Mouse (Mus musculus) kidney, adult 18-20 months (tissue): ENCODE data around the gene Prrg2.
A peak's percentile ranks its signal among the peaks of the same experiment; 100 is the strongest.

ENCODE experiments used
- DNase-seq: peaks from one replicate; pipeline ENCODE4 v3.0.0; 2021

Gene Prrg2

GRCm38 (mm10) chr7:45056329-45056971 is 6.0 kb downstream of the Prrg2 start:
- no peak for DNase-seq

DNA sequence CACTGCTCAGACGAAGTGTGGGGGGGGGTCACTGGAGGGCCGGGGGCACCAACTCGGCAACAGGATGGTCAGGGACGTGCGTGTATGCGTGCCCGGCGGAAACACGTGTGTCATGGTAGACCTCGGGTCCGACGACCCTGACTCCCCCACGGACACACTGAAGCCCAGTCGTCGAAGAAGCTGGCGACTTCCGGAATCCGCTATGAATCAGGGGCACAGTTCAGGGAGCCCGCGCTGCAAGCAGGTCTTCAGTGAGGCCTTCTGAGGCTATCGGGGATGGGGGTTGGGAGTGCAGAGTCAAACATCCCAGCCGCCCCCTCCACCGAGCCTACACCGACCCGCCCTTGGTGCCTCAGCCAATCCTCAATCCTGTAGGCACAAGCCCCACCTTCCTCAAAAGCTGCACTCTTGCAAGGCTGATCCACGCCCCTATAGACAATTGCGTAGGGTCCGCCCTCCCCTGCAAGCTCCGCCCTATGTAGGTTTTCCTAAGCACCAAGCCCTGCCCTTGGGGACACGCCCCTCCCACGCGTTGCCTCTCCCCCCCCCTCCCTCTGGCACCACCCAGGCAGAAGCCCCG is 8.5 kb downstream of the Prrg2 start:
- peak; percentile 96 for DNase-seq

DNA sequence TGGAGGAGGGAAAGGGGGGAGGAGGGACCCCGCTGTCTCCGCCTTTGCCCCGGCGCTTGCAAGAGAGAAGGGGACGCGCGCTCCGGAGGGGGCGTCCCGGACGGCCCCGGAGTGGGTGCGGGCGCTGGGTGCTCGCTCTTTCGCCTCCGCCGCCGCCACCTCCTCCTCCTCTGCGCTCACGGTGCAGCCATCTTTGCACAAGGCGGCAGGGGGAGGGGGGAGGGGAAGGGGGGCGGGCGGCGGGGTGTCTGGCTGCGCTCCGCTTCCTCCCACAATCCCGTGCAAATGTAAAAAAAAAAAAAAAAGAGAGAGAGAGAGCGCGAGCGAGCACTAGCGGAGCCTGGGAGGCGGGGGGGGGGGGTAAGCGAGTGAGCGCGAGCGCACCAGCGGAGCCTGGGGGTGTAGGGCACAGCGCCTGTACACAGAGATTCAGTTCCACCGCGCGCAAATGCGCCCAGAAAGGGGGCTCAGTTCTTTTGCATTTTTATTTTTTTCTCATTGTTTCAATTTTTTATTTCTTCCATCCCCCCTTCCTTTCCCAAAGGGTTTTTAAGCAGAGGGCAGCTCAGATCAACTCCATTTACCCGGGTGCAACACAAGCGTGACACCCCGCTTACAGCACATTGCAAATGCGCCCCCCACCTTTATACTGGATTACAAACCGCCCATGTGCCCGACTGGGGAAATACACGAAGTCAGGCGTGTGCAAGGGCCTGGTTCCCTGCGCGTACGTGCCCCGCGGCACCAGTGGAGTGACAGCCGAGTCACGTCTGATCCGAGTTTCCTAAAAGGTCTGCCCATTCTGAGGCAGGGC is 9.2 kb downstream of the Prrg2 start:
- DNase-seq: peak; percentile 81

DNA sequence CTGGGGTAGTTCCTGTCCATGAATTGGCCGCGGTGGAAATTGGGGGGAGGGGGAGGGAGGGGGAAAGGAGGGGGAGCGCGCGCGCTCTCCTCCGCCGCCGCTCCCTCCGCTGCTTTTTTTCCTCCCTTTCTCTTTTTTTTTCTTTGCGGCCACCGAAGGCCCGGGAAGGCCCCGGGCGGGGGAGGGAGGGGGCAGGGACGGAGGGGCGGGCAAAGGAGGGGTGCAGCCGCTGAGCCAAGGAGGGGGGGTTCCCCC is 9.7 kb downstream of the Prrg2 start, which contains the start of gene Prr12:
Gene Prr12 (minus strand): TSS at position 20 of the 255 bp plus-strand sequence.
- no peak for DNase-seq

DNA sequence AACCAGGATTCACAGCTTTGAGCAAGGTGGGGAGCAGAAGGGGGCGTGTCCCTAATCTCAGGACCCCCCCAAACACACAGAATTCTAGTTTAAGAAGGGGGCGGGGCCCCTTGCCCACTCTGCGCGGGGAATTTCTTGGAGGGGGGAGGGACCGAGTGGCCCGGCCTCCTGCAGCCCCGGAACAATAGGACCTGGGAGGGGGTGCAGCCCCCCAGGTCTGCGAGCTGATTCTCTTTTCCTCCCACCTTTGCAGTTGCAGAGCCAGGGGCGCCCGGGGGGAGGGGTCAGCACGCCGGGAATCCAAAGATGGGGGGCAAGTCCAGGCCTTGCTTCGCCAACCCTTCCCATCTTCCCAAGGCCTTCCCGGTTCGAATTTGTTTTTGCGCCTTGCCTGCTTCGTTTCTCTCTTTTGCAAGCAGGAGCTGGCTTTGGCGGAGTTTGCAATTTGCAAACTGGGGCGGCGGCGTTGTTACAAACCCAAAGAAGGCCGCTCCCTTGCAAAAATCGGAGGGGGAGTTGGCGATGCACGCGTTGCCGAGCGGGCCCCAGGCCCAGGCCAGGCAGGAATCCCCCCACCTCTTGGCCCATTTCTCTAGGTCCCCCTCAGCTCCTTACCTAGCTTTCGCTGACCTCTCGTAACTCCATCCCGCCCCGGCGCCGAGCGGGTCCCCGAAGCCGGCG is 10.2 kb downstream of the Prrg2 start:
- DNase-seq: peak; percentile 55

DNA sequence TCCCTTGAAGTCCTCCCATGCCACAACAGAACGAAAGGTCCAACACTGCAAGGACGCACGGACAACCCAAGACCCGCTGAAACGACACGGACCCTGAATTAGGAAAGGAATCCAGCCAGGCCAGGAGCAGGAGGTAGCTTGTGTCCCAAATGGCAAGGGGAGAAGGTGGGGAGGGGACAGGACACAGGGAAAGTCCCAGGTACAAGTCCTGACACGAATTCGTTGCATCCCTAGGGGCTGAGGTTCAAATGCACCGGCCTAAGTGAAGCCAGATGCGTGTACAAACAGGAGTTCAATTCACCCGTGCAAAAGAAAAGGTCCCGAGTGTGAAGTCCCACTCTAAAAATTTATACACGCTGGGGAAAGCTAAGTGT is 10.9 kb downstream of the Prrg2 start:
- no peak for DNase-seq

DNA sequence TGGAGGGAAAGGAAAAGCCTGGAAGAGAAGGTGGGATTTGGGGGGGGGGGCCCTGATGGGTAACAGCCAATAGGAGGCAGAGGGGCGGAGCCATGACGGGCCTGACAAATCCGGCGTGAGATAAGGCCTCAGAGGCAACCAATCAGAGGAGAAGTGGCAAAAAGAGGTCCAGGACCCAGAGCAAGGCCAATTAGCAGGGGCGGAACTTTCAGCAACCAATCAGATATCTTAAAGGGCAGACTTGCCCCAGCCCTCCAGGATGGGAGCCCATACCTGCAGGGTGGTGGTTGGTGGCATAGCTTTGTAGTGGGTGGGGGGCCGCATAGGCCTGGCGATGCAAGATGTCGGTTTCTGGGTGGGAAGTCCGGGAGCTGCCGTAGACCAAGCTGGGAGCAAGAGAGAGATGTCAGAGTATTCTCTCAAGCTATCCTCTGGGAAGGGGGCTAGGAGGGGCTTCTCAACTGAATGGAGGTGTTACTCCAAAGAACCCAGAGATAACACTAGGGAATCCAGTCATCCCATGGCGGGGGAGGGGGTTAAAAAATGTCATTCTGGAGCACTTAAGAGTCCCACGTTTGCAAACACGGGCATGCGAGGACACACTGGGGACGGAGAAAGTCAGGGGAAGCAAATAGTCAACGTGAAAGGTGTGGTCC is 11.4 kb downstream of the Prrg2 start:
- DNase-seq: peak; percentile 39

DNA sequence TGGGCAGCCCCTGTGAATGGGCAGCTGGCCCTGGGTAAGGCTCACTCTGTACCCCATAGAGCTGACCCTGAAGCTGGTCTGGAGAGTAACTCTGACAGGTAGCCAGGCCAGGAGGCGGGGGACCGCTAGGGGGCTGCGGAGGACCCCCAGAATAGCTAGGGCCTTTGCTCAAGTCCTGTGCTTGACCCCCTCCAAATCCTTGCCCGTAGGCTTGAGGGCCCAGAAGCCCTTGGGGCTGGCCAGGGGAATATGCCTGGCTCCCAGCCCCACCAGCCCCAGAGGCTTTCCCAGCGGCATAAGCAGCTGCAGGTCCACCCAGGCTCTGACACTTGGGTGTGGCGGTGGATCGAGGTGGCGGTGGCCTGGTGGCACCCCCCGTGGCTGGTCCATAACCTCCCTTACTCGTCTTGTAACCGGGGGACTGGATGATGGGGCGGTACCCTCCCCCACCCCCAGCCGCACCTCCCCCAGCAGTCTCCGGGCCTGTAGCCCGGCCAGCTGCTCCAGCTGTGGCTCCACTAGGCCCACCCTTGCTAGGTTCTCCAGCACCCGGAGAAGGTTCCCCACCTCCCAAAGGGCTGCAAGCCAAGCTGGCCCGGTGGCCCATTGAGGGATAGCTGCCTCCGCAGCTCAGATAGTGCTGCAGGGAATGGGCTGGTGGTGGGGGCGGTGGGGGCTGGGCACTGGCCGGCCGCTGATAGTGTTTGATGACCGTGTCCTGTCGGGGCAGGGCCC is 13.4 kb downstream of the Prrg2 start:
- no peak for DNase-seq

- no peak for DNase-seq
These were observed 14.2 kb downstream of the Prrg2 start for GRCm38 (mm10) chr7:45048001-45048890.

DNA sequence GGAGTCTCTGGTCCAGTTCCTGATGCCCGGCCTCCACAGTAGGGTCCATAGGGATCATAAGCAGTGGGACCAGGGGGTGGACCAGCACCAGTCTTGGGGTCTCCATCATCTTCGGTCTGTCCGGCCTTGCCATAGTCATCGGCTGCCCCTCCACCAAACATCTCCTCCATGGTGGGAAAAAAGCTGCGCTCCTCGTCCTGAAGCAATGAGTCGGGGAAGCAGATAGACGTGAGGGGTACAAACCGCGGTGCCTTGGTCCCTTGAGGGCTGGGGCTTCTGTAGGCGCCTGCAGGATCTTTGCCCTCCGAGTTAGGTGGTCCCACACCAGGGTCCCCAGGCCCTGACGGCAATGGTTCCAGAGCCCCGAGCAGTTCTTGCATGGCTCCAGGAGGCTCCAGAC is 15.0 kb downstream of the Prrg2 start:
- DNase-seq: no peak

DNA sequence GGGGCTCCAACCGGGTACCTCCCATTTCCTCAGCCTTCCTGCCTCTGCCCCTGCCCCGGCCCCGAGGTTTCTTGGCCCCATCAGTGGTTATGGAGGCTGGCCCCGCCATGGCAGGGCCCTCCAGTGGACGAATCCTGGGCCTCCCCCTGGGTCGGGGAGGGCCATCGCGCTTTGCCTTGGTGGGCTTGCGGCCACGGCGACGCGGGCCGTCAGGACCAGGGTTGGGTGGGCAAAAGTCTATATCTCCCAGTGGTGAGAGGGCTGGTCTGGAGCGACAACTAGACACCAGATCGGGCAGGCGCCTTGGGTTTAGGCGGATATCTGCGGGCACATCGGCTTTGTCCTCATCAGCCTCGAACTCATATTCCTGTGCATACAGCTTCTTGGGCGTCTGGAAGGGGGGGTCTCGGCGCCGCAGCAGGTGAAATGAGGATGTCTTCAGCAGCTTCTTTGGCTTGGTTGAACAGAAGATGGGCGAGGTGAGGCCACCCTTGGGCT is 15.6 kb downstream of the Prrg2 start:
- DNase-seq: no peak

DNA sequence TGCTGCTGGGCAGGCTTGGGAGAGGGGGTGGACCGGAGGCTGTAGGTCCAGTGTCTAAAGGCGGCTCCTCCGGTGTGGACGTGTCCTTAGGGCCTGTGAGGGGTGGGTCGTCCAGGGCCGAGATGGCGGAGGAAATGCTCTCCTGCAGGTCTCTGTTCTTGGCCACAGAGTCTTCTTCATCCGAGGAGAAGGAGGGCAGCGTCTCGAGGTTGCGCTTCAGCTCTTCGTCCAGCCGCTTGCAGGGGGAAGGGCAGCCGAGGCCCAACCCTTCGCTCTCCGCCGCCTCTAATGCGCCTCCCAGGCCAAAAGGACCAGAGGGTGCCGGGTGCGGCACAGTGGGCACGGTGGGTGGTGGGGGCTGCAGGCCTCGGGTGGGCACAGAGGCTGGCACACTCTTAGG is 16.7 kb downstream of the Prrg2 start:
- DNase-seq: no peak

DNA sequence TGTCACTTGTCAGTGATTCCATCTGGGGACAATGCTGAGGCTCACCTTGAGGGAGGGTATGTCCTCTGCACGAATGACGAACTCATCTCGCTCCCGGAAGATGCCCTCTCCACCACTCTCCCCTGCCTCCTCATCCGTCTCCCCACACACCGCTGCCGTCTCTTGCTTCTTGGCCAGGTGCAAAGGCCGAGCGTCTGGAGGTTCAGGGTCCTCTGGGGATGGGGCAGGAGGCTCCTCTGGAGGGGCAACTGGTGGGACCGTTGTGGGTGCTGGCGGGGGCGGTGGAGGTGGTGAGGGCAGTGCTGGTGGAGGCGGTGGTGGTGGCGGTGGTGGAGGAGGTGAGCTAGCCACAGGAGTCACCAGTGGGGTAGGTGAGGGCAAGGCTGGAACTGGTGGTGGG is 19.2 kb downstream of the Prrg2 start:
- DNase-seq: no peak

DNA sequence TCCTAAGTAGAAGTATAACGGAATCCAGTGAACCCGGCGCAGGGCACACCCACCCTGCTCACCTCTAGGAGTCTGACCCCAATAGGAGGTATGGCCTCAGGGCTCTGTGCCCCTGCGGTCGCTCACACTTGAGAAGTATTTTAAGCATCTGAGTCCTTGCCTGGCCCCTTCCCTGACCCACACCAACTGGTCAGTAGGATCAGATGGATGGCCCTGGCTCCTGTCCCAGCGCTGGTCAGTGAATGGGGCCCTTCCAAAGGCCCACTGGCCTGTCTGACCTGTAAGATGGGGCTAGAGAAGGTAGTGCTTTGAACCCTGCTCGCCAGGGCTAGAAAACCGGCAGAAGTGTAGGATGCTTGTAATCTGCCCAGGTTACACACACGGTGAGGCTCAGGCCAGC is 21.6 kb downstream of the Prrg2 start:
- no peak for DNase-seq

DNA sequence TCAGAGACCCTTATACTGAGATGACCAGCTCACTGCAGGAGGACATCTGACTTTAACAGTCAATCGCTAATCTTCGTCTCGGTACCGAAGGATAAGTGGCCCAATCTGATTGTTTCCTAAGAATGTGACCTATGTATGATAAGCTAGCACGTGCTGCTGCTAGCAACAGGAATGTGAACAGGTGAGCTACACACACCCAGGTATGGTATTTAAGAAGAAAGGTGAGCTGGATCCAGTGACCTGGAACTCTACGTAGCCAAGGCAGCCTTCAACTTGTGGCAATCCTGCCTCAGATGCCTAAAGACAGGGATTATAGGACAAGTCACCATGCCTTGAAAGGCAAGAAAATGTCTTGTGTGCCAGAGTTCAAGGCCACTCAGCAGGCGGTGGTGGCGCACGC is 24.1 kb downstream of the Prrg2 start:
- no peak for DNase-seq

- peak; percentile 74 for DNase-seq
These were observed 24.6 kb downstream of the Prrg2 start for GRCm38 (mm10) chr7:45037720-45038361.

- DNase-seq: no peak
These were observed 25.8 kb downstream of the Prrg2 start for GRCm38 (mm10) chr7:45036702-45037101.

GRCm38 (mm10) chr7:45035631-45036030 is 26.8 kb downstream of the Prrg2 start:
- no peak for DNase-seq

- DNase-seq: no peak
These were observed 28.6 kb downstream of the Prrg2 start for GRCm38 (mm10) chr7:45033722-45034359.

DNA sequence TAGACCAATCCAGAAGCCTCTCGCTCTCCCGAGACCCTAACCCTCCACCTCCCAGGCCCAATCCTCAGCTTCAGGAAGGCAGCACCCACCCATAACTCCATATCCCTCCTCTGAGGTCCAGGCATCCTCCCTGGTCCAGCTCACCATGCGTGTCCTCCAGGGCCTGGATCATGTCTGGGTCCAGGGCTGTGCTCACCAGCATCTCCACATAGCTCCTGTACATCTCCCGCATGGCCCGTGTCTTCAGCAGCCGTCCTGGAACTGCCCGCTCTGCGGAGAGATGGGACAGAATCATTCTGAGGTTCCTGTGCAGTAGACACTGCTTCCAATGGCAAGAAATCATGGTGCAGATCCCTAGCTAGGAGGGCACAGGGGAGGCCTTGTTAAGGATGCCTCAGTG is 31.6 kb downstream of the Prrg2 start:
- DNase-seq: no peak
